In genomic region chr4:155561661-155562442, GRCm38 (mm10) we compare ENCODE assay signal across 8 mouse cellular contexts. TPM values are rescaled to one million over a fixed set of nuclear protein-coding genes. Genes with fewer than 3 reads are reported as not detected.
DNase-seq lines count a peak whose midpoint lies in the region; ATAC-seq lines count a peak whose summit lies in the region.

Gene Nadk (plus strand): TSS chr4:155562378.

- H3K4me2 ChIP-seq in embryonic facial prominence, embryonic 14.5 days (ENCODE audit: low read depth, low read length), result peak within 1 kb of the TSS; percentile 74
- peak within 1 kb of the TSS; percentile 93 for H3K4me2 ChIP-seq in heart, embryonic 12.5 days

- 66% methylated on average over 7 of the region's 7 CpGs for WGBS in embryonic facial prominence, embryonic 14.5 days
- WGBS in heart, embryonic 12.5 days, result 67% methylated on average over 7 of the region's 7 CpGs

- intact Hi-C loops in left cerebral cortex, postnatal 14 days (cut with DNase I), result no loop called here

- ATAC-seq in embryonic facial prominence, embryonic 14.5 days (ENCODE audit: low read depth), result no peak
- no peak for ATAC-seq in heart, embryonic 12.5 days (ENCODE audit: insufficient number of reproducible peaks, low FRiP score)
- no peak for ATAC-seq in megakaryocyte-erythroid progenitor cell, adult 5-6 weeks (replicated peaks; ENCODE audit: low FRiP score, low TSS enrichment, poor library complexity, severe bottlenecking)

- DNase-seq in frontal cortex, adult 2 months (ENCODE audit: extremely low spot score in 1 of 2, low spot score in 1 of 2), result no peak
- DNase-seq in frontal cortex, postnatal 10 days (ENCODE audit: low spot score in 2 of 2), result no peak
- peak; percentile 55 for DNase-seq in MEL-GATA-1-ER (ENCODE audit: extremely low read depth, low read depth)
- no peak for DNase-seq in embryonic facial prominence, embryonic 14.5 days (ENCODE audit: low spot score)
- no peak for DNase-seq in left cerebral cortex, postnatal 14 days (ENCODE audit: low spot score in 2 of 2)
- no peak for DNase-seq in c-Kit-positive CD71-positive TER-119-positive erythroid progenitor cells, embryonic 14.5 days (ENCODE audit: low spot score)

- H3K4me3 ChIP-seq in embryonic facial prominence, embryonic 14.5 days (ENCODE audit: low read depth, low read length), result peak within 1 kb of the TSS; percentile 92
- H3K4me3 ChIP-seq in heart, embryonic 12.5 days, result peak within 1 kb of the TSS; percentile 91

- peak within 1 kb of the TSS; percentile 61 for H3K9ac ChIP-seq in embryonic facial prominence, embryonic 14.5 days (ENCODE audit: low read depth, low read length)
- peak within 1 kb of the TSS; percentile 40; the same call in 1 of the 2 replicates for H3K9ac ChIP-seq in heart, embryonic 12.5 days

- H3K36me3 ChIP-seq in embryonic facial prominence, embryonic 14.5 days (ENCODE audit: control insufficient read depth, insufficient read depth, low read length), result peaks cover 45% of the 10 kb centered on the region
- peaks cover 40% of the 10 kb centered on the region for H3K36me3 ChIP-seq in heart, embryonic 12.5 days

- no peaks in the 10 kb centered on the region for H3K9me3 ChIP-seq in embryonic facial prominence, embryonic 14.5 days (ENCODE audit: control insufficient read depth, low read length)
- H3K9me3 ChIP-seq in heart, embryonic 12.5 days (replicated peaks), result no peaks in the 10 kb centered on the region

- H3K27ac ChIP-seq in embryonic facial prominence, embryonic 14.5 days (replicated peaks; ENCODE audit: low read depth, low read length), result peak within 1 kb of the TSS; percentile 88
- H3K27ac ChIP-seq in heart, embryonic 12.5 days (ENCODE audit: poor library complexity, severe bottlenecking), result peak within 1 kb of the TSS; percentile 95

- no peaks in the 10 kb centered on the region for H3K27me3 ChIP-seq in embryonic facial prominence, embryonic 14.5 days (replicated peaks; ENCODE audit: control insufficient read depth, insufficient read depth, low read length)
- H3K27me3 ChIP-seq in heart, embryonic 12.5 days (replicated peaks), result no peaks in the 10 kb centered on the region

- peaks cover 24% of the 10 kb centered on the region for H3K4me1 ChIP-seq in embryonic facial prominence, embryonic 14.5 days (ENCODE audit: control insufficient read depth, insufficient read depth, low read length)
- H3K4me1 ChIP-seq in heart, embryonic 12.5 days (replicated peaks), result peaks cover 65% of the 10 kb centered on the region

RNA-seq across cellular contexts. Expression of gene Nadk, which starts in this region (rescaled TPM):
- 71.2 and 72.4 TPM in 2 replicates for polyA plus RNA-seq in frontal cortex, adult 2 months (2012; rRNA removed)
- polyA plus RNA-seq in embryonic facial prominence, embryonic 14.5 days (2014; fragmentation: Nextera tagmentation; extraction: Ambion mirVana), result 89.2 and 94.5 TPM in 2 replicates
- 52.0 and 52.5 TPM in 2 replicates for polyA plus RNA-seq in heart, embryonic 12.5 days (2016; fragmentation: Nextera tagmentation; extraction: Ambion mirVana)
- total RNA-seq in left cerebral cortex, postnatal 14 days (2021), result 10 to 100 TPM; 62.2 to 62.5 TPM
- 76.3 and 86.5 TPM in 2 replicates for total RNA-seq in megakaryocyte-erythroid progenitor cell, adult 5-6 weeks (2014; fragmentation: Nextera tagmentation)
- 49.9 and 65.2 TPM in 2 replicates for total RNA-seq in megakaryocyte-erythroid progenitor cell, adult 5-6 weeks (2017)
